Mouse (Mus musculus) forebrain, embryonic 16.5 days (tissue): ENCODE data around the gene Fhad1. TPM values are rescaled to one million over a fixed set of nuclear protein-coding genes. Genes with fewer than 3 reads are reported as not detected.

Experiments
- ATAC-seq: fragments of 200-750 bp; cut with Nextera tagmentation; 2 replicates; pipeline ENCODE4 v1.8.0; 2017; ENCODE audit warnings: mild to moderate bottlenecking, moderate library complexity
- H3K27ac ChIP-seq: fragments of 300-500 bp; sonication (generic); 2 replicates; pipeline ENCODE4 v1.5.1; 2014; ENCODE audit warnings: low read length, control low read depth
- H3K27me3 ChIP-seq: fragments of 300-500 bp; sonication (generic); replicated peaks from 2 replicates; pipeline ENCODE4 v1.6.1; 2014; ENCODE audit warnings: low read length; ENCODE audit not compliant: control insufficient read depth, insufficient read depth
- H3K36me3 ChIP-seq: fragments of 300-500 bp; sonication (generic); 2 replicates; pipeline ENCODE4 v1.6.1; 2014; ENCODE audit not compliant: control insufficient read depth, insufficient read depth
- H3K4me1 ChIP-seq: fragments of 300-500 bp; sonication (generic); replicated peaks from 2 replicates; pipeline ENCODE4 v1.6.1; 2014; ENCODE audit warnings: low read length; ENCODE audit not compliant: control insufficient read depth, insufficient read depth
- H3K4me2 ChIP-seq: fragments of 300-500 bp; sonication (generic); 2 replicates; pipeline ENCODE4 v1.6.1; 2014; ENCODE audit warnings: mild to moderate bottlenecking, low read length, control low read depth
- H3K4me3 ChIP-seq: fragments of 300-500 bp; sonication (generic); replicated peaks from 2 replicates; pipeline ENCODE4 v1.5.1; 2014; ENCODE audit warnings: mild to moderate bottlenecking, low read length, control low read depth
- H3K9ac ChIP-seq: fragments of 300-500 bp; sonication (generic); replicated peaks from 2 replicates; pipeline ENCODE4 v1.6.1; 2014; ENCODE audit warnings: low read depth, low read length, control low read depth
- H3K9me3 ChIP-seq: fragments of 300-500 bp; sonication (generic); 2 replicates; pipeline ENCODE4 v1.6.1; 2016; ENCODE audit warnings: low read length; ENCODE audit not compliant: control insufficient read depth
- WGBS: fragments of 180-500 bp; shearing (Covaris S2); extraction: QIAGEN DNeasy Blood & Tissue Kit; methylation state at CpG from one replicate; pipeline ENCODE4 v1.1.7; 2014; 5-methylcytosine and 5-hydroxymethylcytosine counted together
- polyA plus RNA-seq: library from polyadenylated mRNA; unstranded; fragments of >200 nt; fragmentation: Nextera tagmentation; extraction: Ambion mirVana; gene quantifications from 2 replicates; pipeline ENCODE4 v1.2.1, GENCODE M21; 2015

Fhad1 gene
- polyA plus RNA-seq, 1 experiment from 2014 or later = 1.8 TPM

GRCm38 (mm10) chr4:141862867-141863266 lies 152.0 kb downstream of the Fhad1 start:
- Histone ChIP-seq H3K9me3 (no peaks in the 10 kb centered on the region), H3K4me2 (no peak overlapping the region), H3K4me1 (peaks cover 17% of the 10 kb centered on the region), H3K9ac (no peak overlapping the region), H3K4me3 (no peak overlapping the region), H3K27me3 (no peaks in the 10 kb centered on the region), H3K27ac (no peak overlapping the region), H3K36me3 (no peaks in the 10 kb centered on the region)
- 79% methylated on average over 5 of the region's 5 CpGs for WGBS
- ATAC-seq = no peak

GRCm38 (mm10) chr4:141861591-141862295 lies 153.1 kb downstream of the Fhad1 start:
- no peaks in the 10 kb centered on the region for H3K27me3 ChIP-seq
- H3K4me3 ChIP-seq = no peak overlapping the region
- no peak overlapping the region for H3K4me2 ChIP-seq
- H3K9ac ChIP-seq = no peak overlapping the region
- peaks cover 6% of the 10 kb centered on the region for H3K4me1 ChIP-seq
- H3K9me3 ChIP-seq = no peaks in the 10 kb centered on the region
- no peak overlapping the region for H3K27ac ChIP-seq
- no peaks in the 10 kb centered on the region for H3K36me3 ChIP-seq
- ATAC-seq = no peak
- 91% methylated on average over 17 of the region's 17 CpGs for whole genome bisulfite sequencing

GRCm38 (mm10) chr4:141860246-141860841 lies 154.5 kb downstream of the Fhad1 start:
- H3K27me3 ChIP-seq = no peaks in the 10 kb centered on the region
- H3K36me3 ChIP-seq = no peaks in the 10 kb centered on the region
- WGBS = 79% methylated on average over 19 of the region's 19 CpGs
- no peaks in the 10 kb centered on the region; the same call in 1 of the 2 replicates for H3K4me1 ChIP-seq
- ATAC-seq = no peak
- no peak overlapping the region for H3K27ac ChIP-seq
- H3K9me3 ChIP-seq = no peaks in the 10 kb centered on the region
- H3K4me3 ChIP-seq = no peak overlapping the region
- H3K4me2 ChIP-seq = no peak overlapping the region
- H3K9ac ChIP-seq = no peak overlapping the region

- no peak overlapping the region for H3K27ac ChIP-seq
- no peaks in the 10 kb centered on the region; the same call in 1 of the 2 replicates for H3K4me1 ChIP-seq
- 93% methylated on average over 14 of the region's 14 CpGs for WGBS
Observed at GRCm38 (mm10) chr4:141859351-141859750, 155.5 kb downstream of the Fhad1 start.

GRCm38 (mm10) chr4:141858501-141858900 lies 156.4 kb downstream of the Fhad1 start:
- Histone ChIP-seq H3K9ac (no peak overlapping the region), H3K27me3 (no peaks in the 10 kb centered on the region), H3K4me2 (no peak overlapping the region), H3K4me3 (no peak overlapping the region), H3K4me1 (no peaks in the 10 kb centered on the region; the same call in 1 of the 2 replicates), H3K9me3 (no peaks in the 10 kb centered on the region), H3K27ac (no peak overlapping the region), H3K36me3 (no peaks in the 10 kb centered on the region)
- ATAC-seq = no peak
- WGBS = 79% methylated on average over 20 of the region's 20 CpGs

More at GRCm38 (mm10) chr4:141859351-141859750, 155.5 kb downstream of the Fhad1 start:
- H3K27me3 ChIP-seq = no peaks in the 10 kb centered on the region
- no peak for ATAC-seq
- no peak overlapping the region for H3K4me3 ChIP-seq
- no peak overlapping the region for H3K4me2 ChIP-seq
- H3K9ac ChIP-seq = no peak overlapping the region
- no peaks in the 10 kb centered on the region for H3K36me3 ChIP-seq
- H3K9me3 ChIP-seq = no peaks in the 10 kb centered on the region

- Histone ChIP-seq H3K27me3 (no peaks in the 10 kb centered on the region), H3K4me3 (no peak overlapping the region), H3K4me2 (no peak overlapping the region), H3K27ac (no peak overlapping the region), H3K4me1 (no peaks in the 10 kb centered on the region; the same call in 1 of the 2 replicates), H3K9me3 (no peaks in the 10 kb centered on the region), H3K9ac (no peak overlapping the region), H3K36me3 (no peaks in the 10 kb centered on the region)
- ATAC-seq = peak; percentile 76
- 13% methylated on average over 10 of the region's 10 CpGs for WGBS
Observed at GRCm38 (mm10) chr4:141857422-141857930, 157.4 kb downstream of the Fhad1 start.

- Histone ChIP-seq H3K4me3 (no peak overlapping the region), H3K27ac (no peak overlapping the region), H3K4me1 (no peaks in the 10 kb centered on the region; the same call in 1 of the 2 replicates), H3K36me3 (no peaks in the 10 kb centered on the region), H3K9ac (no peak overlapping the region), H3K9me3 (no peaks in the 10 kb centered on the region), H3K27me3 (no peaks in the 10 kb centered on the region), H3K4me2 (no peak overlapping the region)
- no peak for ATAC-seq
- 67% methylated on average over 9 of the region's 9 CpGs for WGBS
Observed at GRCm38 (mm10) chr4:141853437-141853836, 161.4 kb downstream of the Fhad1 start.

GRCm38 (mm10) chr4:141845999-141846398 lies 168.9 kb downstream of the Fhad1 start, which contains the start of gene Ctrc:
TSS of gene Ctrc (minus strand) at chr4:141846359.
- Histone ChIP-seq H3K27me3 (no peaks in the 10 kb centered on the region), H3K4me3 (no peak within 1 kb of the TSS), H3K9me3 (no peaks in the 10 kb centered on the region), H3K27ac (no peak within 1 kb of the TSS), H3K4me2 (no peak within 1 kb of the TSS), H3K4me1 (no peaks in the 10 kb centered on the region), H3K9ac (no peak within 1 kb of the TSS), H3K36me3 (no peaks in the 10 kb centered on the region)
- ATAC-seq = no peak
- 90% methylated on average over 6 of the region's 6 CpGs for WGBS
